Mouse (Mus musculus) hindbrain, postnatal 0 days (tissue): Measurements from ENCODE around the gene Atcay. TPM values are rescaled to one million over a fixed set of nuclear protein-coding genes. Genes with fewer than 3 reads are reported as not detected.
"Not testable (repeated sequence)": the region's sequence is repeated elsewhere in the genome, so short reads cannot be mapped to it uniquely, and the experiment has no call there.

Experiments
- ATAC-seq: fragments of 200-750 bp; cut with Nextera tagmentation; 2 replicates; pipeline ENCODE4 v1.8.0; 2017; ENCODE audit warnings: mild to moderate bottlenecking, moderate TSS enrichment, moderate library complexity
- DNase-seq: peaks from one replicate; pipeline ENCODE4 v3.0.0-alpha.2; 2015; ENCODE audit warnings: low spot score
- H3K27ac ChIP-seq: fragments of 300-500 bp; sonication (generic); 2 replicates; pipeline ENCODE4 v1.5.1; 2014; ENCODE audit warnings: mild to moderate bottlenecking
- H3K27me3 ChIP-seq: fragments of 300-500 bp; sonication (generic); 2 replicates; pipeline ENCODE4 v1.6.1; 2014; ENCODE audit warnings: low read length, mixed read lengths; ENCODE audit not compliant: insufficient read depth
- H3K36me3 ChIP-seq: fragments of 300-500 bp; sonication (generic); 2 replicates; pipeline ENCODE4 v1.6.1; 2014; ENCODE audit warnings: low read length, mixed read lengths; ENCODE audit not compliant: insufficient read depth
- H3K4me1 ChIP-seq: fragments of 300-500 bp; sonication (generic); 2 replicates; pipeline ENCODE4 v1.6.1; 2014; ENCODE audit warnings: antibody characterized with exemption, low read length, mixed read lengths; ENCODE audit not compliant: insufficient read depth
- H3K4me2 ChIP-seq: fragments of 300-500 bp; sonication (generic); 2 replicates; pipeline ENCODE4 v1.6.1; 2014; ENCODE audit warnings: low read depth, mild to moderate bottlenecking, low read length, moderate library complexity, mixed read lengths
- H3K4me3 ChIP-seq: fragments of 300-500 bp; sonication (generic); 2 replicates; pipeline ENCODE4 v1.5.1; 2014; ENCODE audit warnings: low read length
- H3K9ac ChIP-seq: fragments of 300-500 bp; sonication (generic); replicated peaks from 2 replicates; pipeline ENCODE4 v1.6.1; 2014; ENCODE audit warnings: mild to moderate bottlenecking, low read length, moderate library complexity, mixed read lengths
- H3K9me3 ChIP-seq: fragments of 300-500 bp; sonication (generic); 2 replicates; pipeline ENCODE4 v1.6.1; 2016; ENCODE audit warnings: low read length, mixed read lengths
- CTCF ChIP-seq: IDR thresholded peaks from 2 replicates; pipeline ENCODE4 v1.5.1; 2016; ENCODE audit warnings: antibody characterized with exemption, control low read depth, low read depth
- WGBS: fragments of 180-500 bp; shearing (Covaris S2); extraction: QIAGEN DNeasy Blood & Tissue Kit; methylation state at CpG from one replicate; pipeline ENCODE4 v1.1.7; 2014; 5-methylcytosine and 5-hydroxymethylcytosine counted together
- polyA plus RNA-seq: library from polyadenylated mRNA; unstranded; fragments of >200 nt; fragmentation: Nextera tagmentation; extraction: Ambion mirVana; gene quantifications from 2 replicates; pipeline ENCODE4 v1.2.1, GENCODE M21; 2015
- total RNA-seq: library from RNA; depleted of rRNA; stranded (reverse); fragments of >200 nt; gene quantifications from 2 replicates; pipeline ENCODE4 v1.2.3, GENCODE M21; 2014

The Atcay gene
- total and polyA plus RNA-seq, 2 experiments from 2014 or later: 70.2 to 197 TPM

GRCm38 (mm10) chr10:81173132-81173531, 57.5 kb downstream of the Atcay start:
- Histone ChIP-seq H3K9ac (peak overlapping the region; percentile 25; the same call in 1 of the 2 replicates), H3K9me3 (no peaks in the 10 kb centered on the region), H3K4me1 (peaks cover 9% of the 10 kb centered on the region; the same call in 1 of the 2 replicates), H3K36me3 (peaks cover 6% of the 10 kb centered on the region; the same call in 1 of the 2 replicates), H3K27me3 (no peaks in the 10 kb centered on the region), H3K4me2 (peak overlapping the region; percentile 45), H3K4me3 (0 out of 2 replicates have a peak overlapping the region, but pooled peaks have one; percentile 10), H3K27ac (peak overlapping the region; percentile 82)
- ATAC-seq (peak; percentile 38; the same call in 1 of the 2 replicates), DNase-seq (peak; percentile 92)
- TF ChIP-seq CTCF: peak; percentile 93
- 5% methylated on average over 21 of the region's 21 CpGs for WGBS

- peak overlapping the region; percentile 16; the same call in 1 of the 2 replicates for H3K4me2 ChIP-seq
- not testable (repeated sequence) for H3K27me3 ChIP-seq, H3K9me3 ChIP-seq, H3K9ac ChIP-seq, H3K36me3 ChIP-seq, H3K4me3 ChIP-seq
- 43% methylated on average over 7 of the region's 14 CpGs for WGBS
- H3K27ac ChIP-seq: peak overlapping the region; percentile 56; the same call in 1 of the 2 replicates
- DNase-seq (peak; percentile 13), ATAC-seq (peak; percentile 44; the same call in 1 of the 2 replicates)
- peaks cover 12% of the 10 kb centered on the region; the same call in 1 of the 2 replicates for H3K4me1 ChIP-seq
These were observed 61.2 kb downstream of the Atcay start for GRCm38 (mm10) chr10:81169411-81169900.

GRCm38 (mm10) chr10:81168521-81169244, 62.0 kb downstream of the Atcay start:
- DNase-seq (peak; percentile 88), ATAC-seq (peak; percentile 28)
- H3K36me3 ChIP-seq: no peaks in the 10 kb centered on the region
- H3K27ac ChIP-seq: peak overlapping the region; percentile 85
- WGBS: 5% methylated on average over 29 of the region's 29 CpGs
- no peaks in the 10 kb centered on the region for H3K9me3 ChIP-seq
- H3K27me3 ChIP-seq: no peaks in the 10 kb centered on the region
- peak overlapping the region; percentile 86 for H3K4me2 ChIP-seq
- H3K9ac ChIP-seq: peak overlapping the region; percentile 53
- H3K4me3 ChIP-seq: peak overlapping the region; percentile 90
- peaks cover 12% of the 10 kb centered on the region; the same call in 1 of the 2 replicates for H3K4me1 ChIP-seq
- no peak for TF ChIP-seq CTCF

GRCm38 (mm10) chr10:81168087-81168431, 62.6 kb downstream of the Atcay start:
- H3K4me1 ChIP-seq: peaks cover 12% of the 10 kb centered on the region; the same call in 1 of the 2 replicates
- peak overlapping the region; percentile 33; the same call in 1 of the 2 replicates for H3K9ac ChIP-seq
- DNase-seq (no peak), ATAC-seq (peak; percentile 48)
- peak overlapping the region; percentile 90 for H3K4me3 ChIP-seq
- WGBS: 9% methylated on average over 5 of the region's 5 CpGs
- H3K9me3 ChIP-seq: no peaks in the 10 kb centered on the region
- H3K27ac ChIP-seq: peak overlapping the region; percentile 85; the same call in 1 of the 2 replicates
- H3K27me3 ChIP-seq: no peaks in the 10 kb centered on the region
- H3K4me2 ChIP-seq: peak overlapping the region; percentile 86
- no peak for TF ChIP-seq CTCF
- no peaks in the 10 kb centered on the region for H3K36me3 ChIP-seq

GRCm38 (mm10) chr10:81167200-81168086, 63.2 kb downstream of the Atcay start, which contains the start of gene Pias4:
TSS of gene Pias4 (minus strand) at chr10:81167923.
- Histone ChIP-seq H3K4me1 (peaks cover 12% of the 10 kb centered on the region; the same call in 1 of the 2 replicates), H3K27me3 (no peaks in the 10 kb centered on the region), H3K9ac (peak within 1 kb of the TSS; percentile 88), H3K36me3 (peaks cover 4% of the 10 kb centered on the region; the same call in 1 of the 2 replicates), H3K27ac (peak within 1 kb of the TSS; percentile 85), H3K4me3 (peak within 1 kb of the TSS; percentile 90), H3K9me3 (no peaks in the 10 kb centered on the region), H3K4me2 (peak within 1 kb of the TSS; percentile 87)
- DNase-seq (peak; percentile 100), ATAC-seq (peak; percentile 91)
- under 1% methylated on average over 45 of the region's 64 CpGs for WGBS
- TF ChIP-seq CTCF: no peak

GRCm38 (mm10) chr10:81165118-81165517, 65.5 kb downstream of the Atcay start:
- 69% methylated on average over 8 of the region's 8 CpGs for WGBS

More at GRCm38 (mm10) chr10:81165118-81165517, 65.5 kb downstream of the Atcay start:
- H3K27ac ChIP-seq: no peak overlapping the region
- H3K4me2 ChIP-seq: no peak overlapping the region
- DNase-seq (no peak), ATAC-seq (no peak)
- no peaks in the 10 kb centered on the region for H3K27me3 ChIP-seq
- TF ChIP-seq CTCF: no peak
- H3K36me3 ChIP-seq: peaks cover 26% of the 10 kb centered on the region
- no peak overlapping the region; the same call in 1 of the 2 replicates for H3K9ac ChIP-seq
- H3K4me3 ChIP-seq: no peak overlapping the region
- H3K9me3 ChIP-seq: no peaks in the 10 kb centered on the region
- peaks cover 12% of the 10 kb centered on the region; the same call in 1 of the 2 replicates for H3K4me1 ChIP-seq
